Mouse (Mus musculus): ENCODE data around the gene Mettl21a. TPM values are rescaled to one million over a fixed set of nuclear protein-coding genes. Genes with fewer than 3 reads are reported as not detected.

Gene Mettl21a
- polyA plus RNA-seq, 1 experiment from 2014 or later, result 19.0 TPM

- Histone ChIP-seq H3K9me3 (replicated peaks; ENCODE audit: control insufficient read depth, low read length) (no peaks in the 10 kb centered on the region), H3K9ac (ENCODE audit: low read length) (peak overlapping the region; percentile 96), H3K36me3 (ENCODE audit: control insufficient read depth, insufficient read depth, low read length) (no peaks in the 10 kb centered on the region), H3K27me3 (ENCODE audit: control insufficient read depth, insufficient read depth, low read length) (no peaks in the 10 kb centered on the region), H3K27ac (ENCODE audit: low read length) (peak overlapping the region; percentile 96), H3K4me1 (ENCODE audit: control insufficient read depth, insufficient read depth, low read length) (peaks cover 16% of the 10 kb centered on the region; the same call in 1 of the 2 replicates), H3K4me3 (replicated peaks; ENCODE audit: low read length) (peak overlapping the region; percentile 85), H3K4me2 (ENCODE audit: low read depth, low read length) (peak overlapping the region; percentile 83)
- under 1% methylated on average over 15 of the region's 15 CpGs for WGBS
- peak; percentile 78 for ATAC-seq (ENCODE audit: insufficient read depth, low FRiP score)
Measured at GRCm38 (mm10) chr1:64617715-64617984, 608 bp upstream of the Mettl21a start.

DNA sequence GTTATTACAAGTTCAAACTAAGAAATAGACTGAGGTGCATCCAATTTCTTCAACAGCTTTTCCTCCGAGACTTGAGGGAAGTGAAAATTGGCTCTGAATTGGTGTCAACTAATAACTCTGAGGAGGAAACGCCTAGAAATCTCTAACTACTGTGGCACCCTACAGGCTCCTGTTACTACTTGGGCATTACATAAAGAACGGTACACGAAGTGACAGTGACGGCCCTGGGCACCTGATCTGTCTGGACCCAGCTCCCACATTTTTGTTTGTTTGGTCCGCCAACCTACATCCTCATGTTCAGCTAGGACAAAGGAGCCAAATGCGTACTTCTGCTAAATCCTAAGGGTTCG lies 536 bp downstream of the Mettl21a start:
- Histone ChIP-seq H3K4me2 (ENCODE audit: low read depth, low read length) (peak overlapping the region; percentile 83), H3K27me3 (ENCODE audit: control insufficient read depth, insufficient read depth, low read length) (no peaks in the 10 kb centered on the region), H3K4me1 (ENCODE audit: control insufficient read depth, insufficient read depth, low read length) (peaks cover 16% of the 10 kb centered on the region; the same call in 1 of the 2 replicates), H3K27ac (ENCODE audit: low read length) (peak overlapping the region; percentile 96), H3K4me3 (replicated peaks; ENCODE audit: low read length) (peak overlapping the region; percentile 85), H3K9me3 (replicated peaks; ENCODE audit: control insufficient read depth, low read length) (no peaks in the 10 kb centered on the region), H3K36me3 (ENCODE audit: control insufficient read depth, insufficient read depth, low read length) (no peaks in the 10 kb centered on the region), H3K9ac (ENCODE audit: low read length) (peak overlapping the region; percentile 96)
- no peak for ATAC-seq (ENCODE audit: insufficient read depth, low FRiP score)
- 4% methylated on average over 8 of the region's 8 CpGs for WGBS

DNA sequence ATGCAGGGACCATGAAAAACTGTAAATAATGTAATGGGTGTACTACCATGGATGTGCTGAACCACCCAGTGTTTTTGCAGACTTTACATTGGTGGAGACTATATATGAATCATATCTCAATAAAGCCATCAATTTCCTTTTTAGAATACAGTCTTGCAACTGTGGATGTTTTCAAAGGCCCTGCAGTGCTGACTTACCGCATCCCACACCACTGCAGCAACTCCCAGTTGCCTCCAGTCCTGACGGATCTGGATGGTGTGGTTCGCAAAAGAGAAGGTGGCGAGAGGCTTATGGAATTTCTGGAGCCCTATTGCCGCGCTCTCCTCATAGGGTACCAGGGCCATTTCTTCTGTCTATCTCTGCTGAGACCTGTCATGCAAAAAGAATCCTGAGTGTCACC lies 966 bp downstream of the Mettl21a start:
- Histone ChIP-seq H3K4me2 (ENCODE audit: low read depth, low read length) (peak overlapping the region; percentile 83), H3K9ac (ENCODE audit: low read length) (peak overlapping the region; percentile 96), H3K27ac (ENCODE audit: low read length) (peak overlapping the region; percentile 49; the same call in 1 of the 2 replicates), H3K4me1 (ENCODE audit: control insufficient read depth, insufficient read depth, low read length) (peaks cover 16% of the 10 kb centered on the region; the same call in 1 of the 2 replicates), H3K27me3 (ENCODE audit: control insufficient read depth, insufficient read depth, low read length) (no peaks in the 10 kb centered on the region), H3K9me3 (replicated peaks; ENCODE audit: control insufficient read depth, low read length) (no peaks in the 10 kb centered on the region), H3K4me3 (replicated peaks; ENCODE audit: low read length) (peak overlapping the region; percentile 85), H3K36me3 (ENCODE audit: control insufficient read depth, insufficient read depth, low read length) (no peaks in the 10 kb centered on the region)
- 72% methylated on average over 6 of the region's 6 CpGs for WGBS
- no peak for ATAC-seq (ENCODE audit: insufficient read depth, low FRiP score)

- Histone ChIP-seq H3K9me3 (replicated peaks; ENCODE audit: control insufficient read depth, low read length) (no peaks in the 10 kb centered on the region), H3K4me3 (replicated peaks; ENCODE audit: low read length) (no peak overlapping the region), H3K9ac (ENCODE audit: low read length) (0 out of 2 replicates have a peak overlapping the region, but pooled peaks have one; percentile 23), H3K4me1 (ENCODE audit: control insufficient read depth, insufficient read depth, low read length) (peaks cover 16% of the 10 kb centered on the region; the same call in 1 of the 2 replicates), H3K36me3 (ENCODE audit: control insufficient read depth, insufficient read depth, low read length) (no peaks in the 10 kb centered on the region), H3K27me3 (ENCODE audit: control insufficient read depth, insufficient read depth, low read length) (no peaks in the 10 kb centered on the region), H3K4me2 (ENCODE audit: low read depth, low read length) (peak overlapping the region; percentile 83; the same call in 1 of the 2 replicates), H3K27ac (ENCODE audit: low read length) (peak overlapping the region; percentile 49; the same call in 1 of the 2 replicates)
- no peak for ATAC-seq (ENCODE audit: insufficient read depth, low FRiP score)
- 78% methylated on average over 11 of the region's 11 CpGs for WGBS
Measured at GRCm38 (mm10) chr1:64615531-64615991, 1.5 kb downstream of the Mettl21a start.

- H3K27me3 ChIP-seq (ENCODE audit: control insufficient read depth, insufficient read depth, low read length), result no peaks in the 10 kb centered on the region
- peak overlapping the region; percentile 0; the same call in 1 of the 2 replicates for H3K4me2 ChIP-seq (ENCODE audit: low read depth, low read length)
- ATAC-seq (ENCODE audit: insufficient read depth, low FRiP score), result no peak
- H3K4me3 ChIP-seq (replicated peaks; ENCODE audit: low read length), result no peak overlapping the region
- no peak overlapping the region for H3K27ac ChIP-seq (ENCODE audit: low read length)
- H3K36me3 ChIP-seq (ENCODE audit: control insufficient read depth, insufficient read depth, low read length), result no peaks in the 10 kb centered on the region
- peaks cover 16% of the 10 kb centered on the region; the same call in 1 of the 2 replicates for H3K4me1 ChIP-seq (ENCODE audit: control insufficient read depth, insufficient read depth, low read length)
- no peaks in the 10 kb centered on the region for H3K9me3 ChIP-seq (replicated peaks; ENCODE audit: control insufficient read depth, low read length)
- WGBS, result 80% methylated on average over 10 of the region's 10 CpGs
- H3K9ac ChIP-seq (ENCODE audit: low read length), result no peak overlapping the region
Measured at GRCm38 (mm10) chr1:64614801-64615345, 2.2 kb downstream of the Mettl21a start.

- ATAC-seq (ENCODE audit: insufficient read depth, low FRiP score), result no peak
- no peak overlapping the region for H3K4me2 ChIP-seq (ENCODE audit: low read depth, low read length)
- no peak overlapping the region for H3K4me3 ChIP-seq (replicated peaks; ENCODE audit: low read length)
- H3K4me1 ChIP-seq (ENCODE audit: control insufficient read depth, insufficient read depth, low read length), result peaks cover 16% of the 10 kb centered on the region; the same call in 1 of the 2 replicates
- no peaks in the 10 kb centered on the region for H3K9me3 ChIP-seq (replicated peaks; ENCODE audit: control insufficient read depth, low read length)
- H3K36me3 ChIP-seq (ENCODE audit: control insufficient read depth, insufficient read depth, low read length), result no peaks in the 10 kb centered on the region
- H3K27me3 ChIP-seq (ENCODE audit: control insufficient read depth, insufficient read depth, low read length), result no peaks in the 10 kb centered on the region
- 67% methylated on average over 9 of the region's 9 CpGs for WGBS
- H3K9ac ChIP-seq (ENCODE audit: low read length), result no peak overlapping the region
- no peak overlapping the region for H3K27ac ChIP-seq (ENCODE audit: low read length)
Measured at GRCm38 (mm10) chr1:64614311-64614710, 2.7 kb downstream of the Mettl21a start.

- H3K27ac ChIP-seq (ENCODE audit: low read length), result no peak overlapping the region
- no peaks in the 10 kb centered on the region for H3K4me1 ChIP-seq (ENCODE audit: control insufficient read depth, insufficient read depth, low read length)
- no peaks in the 10 kb centered on the region for H3K27me3 ChIP-seq (ENCODE audit: control insufficient read depth, insufficient read depth, low read length)
- no peak overlapping the region for H3K4me3 ChIP-seq (replicated peaks; ENCODE audit: low read length)
- H3K4me2 ChIP-seq (ENCODE audit: low read depth, low read length), result no peak overlapping the region
- no peaks in the 10 kb centered on the region for H3K36me3 ChIP-seq (ENCODE audit: control insufficient read depth, insufficient read depth, low read length)
- ATAC-seq (ENCODE audit: insufficient read depth, low FRiP score), result 0 out of 2 replicates have a peak, but pooled peaks have one; percentile 25
- no peaks in the 10 kb centered on the region for H3K9me3 ChIP-seq (replicated peaks; ENCODE audit: control insufficient read depth, low read length)
- no peak overlapping the region for H3K9ac ChIP-seq (ENCODE audit: low read length)
- 72% methylated on average over 9 of the region's 9 CpGs for WGBS
Measured at GRCm38 (mm10) chr1:64609976-64610375, 7.1 kb downstream of the Mettl21a start.

GRCm38 (mm10) chr1:64609145-64609544 lies 7.9 kb downstream of the Mettl21a start:
- Histone ChIP-seq H3K27me3 (ENCODE audit: control insufficient read depth, insufficient read depth, low read length) (no peaks in the 10 kb centered on the region), H3K4me2 (ENCODE audit: low read depth, low read length) (no peak overlapping the region), H3K4me1 (ENCODE audit: control insufficient read depth, insufficient read depth, low read length) (no peaks in the 10 kb centered on the region), H3K27ac (ENCODE audit: low read length) (no peak overlapping the region), H3K4me3 (replicated peaks; ENCODE audit: low read length) (no peak overlapping the region), H3K9me3 (replicated peaks; ENCODE audit: control insufficient read depth, low read length) (no peaks in the 10 kb centered on the region), H3K36me3 (ENCODE audit: control insufficient read depth, insufficient read depth, low read length) (0 out of 2 replicates have a peak, but pooled peaks cover 2% of the 10 kb centered on the region), H3K9ac (ENCODE audit: low read length) (no peak overlapping the region)
- WGBS, result 45% methylated on average over 4 of the region's 4 CpGs
- no peak for ATAC-seq (ENCODE audit: insufficient read depth, low FRiP score)

DNA sequence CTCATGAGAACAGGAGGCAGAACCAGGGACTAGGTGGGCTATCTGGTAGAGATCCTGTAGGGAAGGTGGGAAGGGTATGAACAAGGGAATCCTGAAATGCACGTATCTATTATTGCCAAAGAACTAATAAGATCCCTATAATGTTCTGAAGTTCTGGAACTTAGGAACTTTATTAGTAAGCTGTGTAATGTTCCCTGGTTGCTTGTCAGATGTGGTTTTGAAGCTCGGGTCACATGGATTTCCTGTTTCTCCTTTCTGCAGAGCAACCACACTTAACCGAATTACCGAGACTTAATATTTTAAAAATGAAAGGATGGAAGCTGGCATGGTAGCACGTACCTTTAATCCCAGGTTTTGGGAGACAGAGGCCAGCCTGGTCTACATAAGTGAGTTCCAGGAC lies 13.7 kb downstream of the Mettl21a start:
- ATAC-seq (ENCODE audit: insufficient read depth, low FRiP score), result no peak

More for the DNA sequence above, 13.7 kb downstream of the Mettl21a start:
- H3K27me3 ChIP-seq (ENCODE audit: control insufficient read depth, insufficient read depth, low read length), result no peaks in the 10 kb centered on the region
- H3K27ac ChIP-seq (ENCODE audit: low read length), result no peak overlapping the region
- no peak overlapping the region for H3K4me3 ChIP-seq (replicated peaks; ENCODE audit: low read length)
- H3K9ac ChIP-seq (ENCODE audit: low read length), result no peak overlapping the region
- peaks cover 2% of the 10 kb centered on the region; the same call in 1 of the 2 replicates for H3K36me3 ChIP-seq (ENCODE audit: control insufficient read depth, insufficient read depth, low read length)
- 0 out of 2 replicates have a peak, but pooled peaks cover 5% of the 10 kb centered on the region for H3K4me1 ChIP-seq (ENCODE audit: control insufficient read depth, insufficient read depth, low read length)
- no peaks in the 10 kb centered on the region for H3K9me3 ChIP-seq (replicated peaks; ENCODE audit: control insufficient read depth, low read length)
- WGBS, result 89% methylated on average over 5 of the region's 5 CpGs
- H3K4me2 ChIP-seq (ENCODE audit: low read depth, low read length), result no peak overlapping the region
